Mouse (Mus musculus) kidney, postnatal 0 days (tissue): Measurements from ENCODE around the gene Camk1g. TPM values are rescaled to one million over a fixed set of nuclear protein-coding genes. Genes with fewer than 3 reads are reported as not detected.
A peak's percentile ranks its signal among the peaks of the same experiment; 100 is the strongest.

Source experiments
- ATAC-seq: fragments of 200-750 bp; cut with Nextera tagmentation; replicated peaks from 2 replicates; pipeline ENCODE4 v1.8.0; 2017; ENCODE audit warnings: low read depth, moderate number of reproducible peaks, moderate TSS enrichment, moderate library complexity; ENCODE audit not compliant: low FRiP score
- DNase-seq: peaks from one replicate; pipeline ENCODE4 v3.0.0-alpha.2; 2016; ENCODE audit warnings: low spot score
- H3K27ac ChIP-seq: fragments of 300-500 bp; sonication (generic); 2 replicates; pipeline ENCODE4 v1.5.1; 2014; ENCODE audit warnings: mild to moderate bottlenecking
- H3K27me3 ChIP-seq: fragments of 300-500 bp; sonication (generic); 2 replicates; pipeline ENCODE4 v1.6.1; 2014; ENCODE audit warnings: low read length, mixed read lengths; ENCODE audit not compliant: insufficient read depth
- H3K36me3 ChIP-seq: fragments of 300-500 bp; sonication (generic); 2 replicates; pipeline ENCODE4 v1.6.1; 2014; ENCODE audit warnings: low read length, mixed read lengths; ENCODE audit not compliant: insufficient read depth
- H3K4me1 ChIP-seq: fragments of 300-500 bp; sonication (generic); replicated peaks from 2 replicates; pipeline ENCODE4 v1.6.1; 2014; ENCODE audit warnings: antibody characterized with exemption, low read length, mixed read lengths; ENCODE audit not compliant: insufficient read depth
- H3K4me2 ChIP-seq: fragments of 300-500 bp; sonication (generic); 2 replicates; pipeline ENCODE4 v1.6.1; 2014; ENCODE audit warnings: mild to moderate bottlenecking, low read length, moderate library complexity, mixed read lengths
- H3K4me3 ChIP-seq: fragments of 300-500 bp; sonication (generic); replicated peaks from 2 replicates; pipeline ENCODE4 v1.5.1; 2014; ENCODE audit warnings: low read depth, low read length
- H3K9ac ChIP-seq: fragments of 300-500 bp; sonication (generic); 2 replicates; pipeline ENCODE4 v1.6.1; 2014; ENCODE audit warnings: low read depth, low read length
- H3K9me3 ChIP-seq: fragments of 300-500 bp; sonication (generic); replicated peaks from 2 replicates; pipeline ENCODE4 v1.6.1; 2016; ENCODE audit warnings: low read length, inconsistent platforms, mixed read lengths
- CTCF ChIP-seq: IDR thresholded peaks from 2 replicates; pipeline ENCODE4 v1.5.1; 2016; ENCODE audit warnings: antibody characterized with exemption, low read depth, mild to moderate bottlenecking, moderate library complexity
- WGBS: fragments of 180-500 bp; shearing (Covaris S2); extraction: QIAGEN DNeasy Blood & Tissue Kit; methylation state at CpG from one replicate; pipeline ENCODE4 v1.1.7; 2014; 5-methylcytosine and 5-hydroxymethylcytosine counted together
- polyA plus RNA-seq: library from polyadenylated mRNA; unstranded; fragments of >200 nt; fragmentation: Nextera tagmentation; extraction: Ambion mirVana; gene quantifications from 2 replicates; pipeline ENCODE4 v1.2.1, GENCODE M21; 2015

Gene Camk1g
- 6.8 and 8.5 TPM in 2 replicates for polyA plus RNA-seq

- H3K4me3 ChIP-seq: peak within 1 kb of the TSS; percentile 36
- peak within 1 kb of the TSS; percentile 50; the same call in 1 of the 2 replicates for H3K27ac ChIP-seq
- ATAC-seq (peak; percentile 79), DNase-seq (peak; percentile 96)
- peaks cover 11% of the 10 kb centered on the region; the same call in 1 of the 2 replicates for H3K4me1 ChIP-seq
- peak within 1 kb of the TSS; percentile 50 for H3K4me2 ChIP-seq
- no peaks in the 10 kb centered on the region for H3K36me3 ChIP-seq
- 0 out of 2 replicates have a peak, but pooled peaks have one; percentile 17 for TF ChIP-seq CTCF
- WGBS: 3% methylated on average over 2 of the region's 2 CpGs
- no peaks in the 10 kb centered on the region for H3K9me3 ChIP-seq
- H3K27me3 ChIP-seq: no peaks in the 10 kb centered on the region
- peak within 1 kb of the TSS; percentile 50 for H3K9ac ChIP-seq
These were observed at the start of gene Camk1g for GRCm38 (mm10) chr1:193370096-193370495. TSS of gene Camk1g (minus strand) at chr1:193370298.

GRCm38 (mm10) chr1:193419168-193419567 is 49.1 kb upstream of the Camk1g start:
- Histone ChIP-seq H3K36me3 (no peaks in the 10 kb centered on the region), H3K4me3 (no peak overlapping the region), H3K27ac (0 out of 2 replicates have a peak overlapping the region, but pooled peaks have one; percentile 15), H3K9ac (no peak overlapping the region), H3K4me1 (peaks cover 12% of the 10 kb centered on the region; the same call in 1 of the 2 replicates), H3K4me2 (no peak overlapping the region), H3K27me3 (no peaks in the 10 kb centered on the region), H3K9me3 (no peaks in the 10 kb centered on the region)
- DNase-seq (peak; percentile 73), ATAC-seq (no peak; the same call in 1 of the 2 replicates)
- WGBS: 0% methylated on average over 2 of the region's 2 CpGs
- TF ChIP-seq CTCF: no peak

- ATAC-seq: no peak
- WGBS: 43% methylated on average over 5 of the region's 5 CpGs
These were observed 48.6 kb upstream of the Camk1g start for GRCm38 (mm10) chr1:193418656-193419055.

GRCm38 (mm10) chr1:193414067-193414466 is 44.0 kb upstream of the Camk1g start:
- H3K4me2 ChIP-seq: no peak overlapping the region
- H3K4me3 ChIP-seq: no peak overlapping the region
- peaks cover 8% of the 10 kb centered on the region; the same call in 1 of the 2 replicates for H3K4me1 ChIP-seq
- no peak for TF ChIP-seq CTCF
- H3K36me3 ChIP-seq: no peaks in the 10 kb centered on the region
- DNase-seq: no peak
- no peak overlapping the region for H3K9ac ChIP-seq
- H3K27ac ChIP-seq: no peak overlapping the region
- no peaks in the 10 kb centered on the region for H3K9me3 ChIP-seq
- 80% methylated on average over 4 of the region's 4 CpGs for WGBS
- H3K27me3 ChIP-seq: no peaks in the 10 kb centered on the region
- no peak for ATAC-seq

More at GRCm38 (mm10) chr1:193418656-193419055, 48.6 kb upstream of the Camk1g start:
- H3K36me3 ChIP-seq: no peaks in the 10 kb centered on the region
- H3K9ac ChIP-seq: no peak overlapping the region
- H3K4me1 ChIP-seq: peaks cover 12% of the 10 kb centered on the region; the same call in 1 of the 2 replicates
- H3K4me3 ChIP-seq: no peak overlapping the region
- no peaks in the 10 kb centered on the region for H3K9me3 ChIP-seq
- H3K27ac ChIP-seq: 0 out of 2 replicates have a peak overlapping the region, but pooled peaks have one; percentile 15
- no peak for TF ChIP-seq CTCF
- no peak overlapping the region for H3K4me2 ChIP-seq
- H3K27me3 ChIP-seq: no peaks in the 10 kb centered on the region
- DNase-seq: peak; percentile 67

- Histone ChIP-seq H3K4me3 (no peak overlapping the region), H3K9me3 (no peaks in the 10 kb centered on the region), H3K36me3 (no peaks in the 10 kb centered on the region), H3K9ac (no peak overlapping the region), H3K4me1 (peaks cover 3% of the 10 kb centered on the region; the same call in 1 of the 2 replicates), H3K27ac (no peak overlapping the region), H3K27me3 (no peaks in the 10 kb centered on the region), H3K4me2 (no peak overlapping the region)
- no peak for ATAC-seq
- WGBS: 84% methylated on average over 5 of the region's 5 CpGs
- DNase-seq: no peak
- TF ChIP-seq CTCF: no peak
These were observed 43.4 kb upstream of the Camk1g start for GRCm38 (mm10) chr1:193413368-193414000.

- Histone ChIP-seq H3K27ac (no peak overlapping the region), H3K4me2 (no peak overlapping the region), H3K9me3 (no peaks in the 10 kb centered on the region), H3K27me3 (no peaks in the 10 kb centered on the region), H3K9ac (no peak overlapping the region), H3K4me1 (no peaks in the 10 kb centered on the region), H3K4me3 (no peak overlapping the region), H3K36me3 (no peaks in the 10 kb centered on the region)
- WGBS: 36% methylated on average over 6 of the region's 6 CpGs
- DNase-seq (no peak), ATAC-seq (no peak)
- TF ChIP-seq CTCF: no peak
These were observed 37.4 kb upstream of the Camk1g start for GRCm38 (mm10) chr1:193407487-193407886.
